Mouse (Mus musculus) kidney, embryonic 16.5 days (tissue): ENCODE measurements at regions not wholly inside any gene's neighbourhood (a gene's known extent, or its start where the extent isn't known, plus 50 kb on each side); places are given as distances from the start of the nearest gene placed in this dataset.

ENCODE experiments used
- ATAC-seq: fragments of 200-750 bp; cut with Nextera tagmentation; 2 replicates; pipeline ENCODE4 v1.8.0; 2017; ENCODE audit warnings: moderate TSS enrichment; ENCODE audit not compliant: low FRiP score, low TSS enrichment
- H3K27ac ChIP-seq: fragments of 300-500 bp; sonication (generic); 2 replicates; pipeline ENCODE4 v1.5.1; 2014; ENCODE audit warnings: low read length
- H3K27me3 ChIP-seq: fragments of 300-500 bp; sonication (generic); 2 replicates; pipeline ENCODE4 v1.6.1; 2014; ENCODE audit warnings: low read length, control low read depth, mixed read lengths; ENCODE audit not compliant: insufficient read depth
- H3K36me3 ChIP-seq: fragments of 300-500 bp; sonication (generic); 2 replicates; pipeline ENCODE4 v1.6.1; 2014; ENCODE audit warnings: low read length, control low read depth, mixed read lengths; ENCODE audit not compliant: insufficient read depth
- H3K4me1 ChIP-seq: fragments of 300-500 bp; sonication (generic); 2 replicates; pipeline ENCODE4 v1.6.1; 2014; ENCODE audit warnings: low read length, control low read depth, mixed read lengths; ENCODE audit not compliant: insufficient read depth
- H3K4me2 ChIP-seq: fragments of 300-500 bp; sonication (generic); replicated peaks from 2 replicates; pipeline ENCODE4 v1.6.1; 2014; ENCODE audit warnings: low read depth, low read length
- H3K4me3 ChIP-seq: fragments of 300-500 bp; sonication (generic); 2 replicates; pipeline ENCODE4 v1.5.1; 2014; ENCODE audit warnings: mild to moderate bottlenecking, low read length
- H3K9ac ChIP-seq: fragments of 300-500 bp; sonication (generic); replicated peaks from 2 replicates; pipeline ENCODE4 v1.6.1; 2014; ENCODE audit warnings: low read length
- H3K9me3 ChIP-seq: fragments of 300-500 bp; sonication (generic); 2 replicates; pipeline ENCODE4 v1.6.1; 2016; ENCODE audit warnings: low read length, control low read depth
- WGBS: fragments of 180-500 bp; shearing (Covaris S2); extraction: QIAGEN DNeasy Blood & Tissue Kit; methylation state at CpG from one replicate; pipeline ENCODE4 v1.1.7; 2014; 5-methylcytosine and 5-hydroxymethylcytosine counted together

DNA sequence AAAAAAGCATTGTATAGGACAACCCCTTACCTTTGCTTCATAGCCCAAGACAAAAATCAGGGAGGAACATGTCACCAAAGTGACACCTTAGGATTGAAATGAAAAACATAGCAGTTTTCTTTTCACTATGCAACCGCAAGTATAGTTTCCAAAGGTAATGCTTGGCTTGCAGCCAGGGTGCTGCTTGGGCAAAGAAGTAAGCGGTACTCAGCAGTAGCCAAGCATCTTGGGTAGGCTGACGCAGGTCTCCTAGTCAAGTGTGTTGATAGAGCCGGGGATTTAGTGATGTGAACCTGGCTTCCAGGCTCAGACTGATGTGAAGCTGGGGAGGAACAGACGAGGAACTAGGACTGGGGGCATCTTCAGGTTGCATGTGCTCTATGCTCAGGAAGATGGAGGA, 138.3 kb upstream of the Cadm1 start:
- WGBS, result 82% methylated on average over 5 of the region's 5 CpGs
- no peak overlapping the region for H3K4me2 ChIP-seq
- peaks cover 13% of the 10 kb centered on the region; the same call in 1 of the 2 replicates for H3K4me1 ChIP-seq
- no peak overlapping the region for H3K27ac ChIP-seq
- H3K36me3 ChIP-seq, result no peaks in the 10 kb centered on the region
- no peaks in the 10 kb centered on the region for H3K9me3 ChIP-seq
- H3K4me3 ChIP-seq, result no peak overlapping the region
- ATAC-seq, result no peak
- no peaks in the 10 kb centered on the region for H3K27me3 ChIP-seq
- H3K9ac ChIP-seq, result no peak overlapping the region

DNA sequence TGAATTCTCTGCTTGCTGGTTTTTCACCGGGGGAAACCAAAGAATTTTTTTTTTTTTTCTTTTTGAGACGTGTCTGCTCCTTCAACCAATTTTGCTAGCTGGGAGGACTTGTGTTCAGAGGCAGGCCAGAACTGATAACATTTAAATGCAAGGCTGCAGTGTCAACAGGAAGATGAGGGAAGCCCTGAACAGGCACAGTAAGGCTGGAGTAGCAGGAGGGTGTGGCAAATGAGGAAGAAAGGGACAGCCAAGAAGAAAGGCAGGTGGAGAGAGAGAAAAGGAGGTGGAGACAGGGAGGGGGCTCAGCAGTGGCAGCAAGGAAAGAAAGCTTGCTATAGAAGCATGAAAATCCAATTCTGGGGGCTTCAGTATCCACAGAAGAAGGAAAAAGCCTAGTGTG, 130.4 kb upstream of the Cadm1 start:
- no peak for ATAC-seq
- H3K4me2 ChIP-seq, result no peak overlapping the region

DNA sequence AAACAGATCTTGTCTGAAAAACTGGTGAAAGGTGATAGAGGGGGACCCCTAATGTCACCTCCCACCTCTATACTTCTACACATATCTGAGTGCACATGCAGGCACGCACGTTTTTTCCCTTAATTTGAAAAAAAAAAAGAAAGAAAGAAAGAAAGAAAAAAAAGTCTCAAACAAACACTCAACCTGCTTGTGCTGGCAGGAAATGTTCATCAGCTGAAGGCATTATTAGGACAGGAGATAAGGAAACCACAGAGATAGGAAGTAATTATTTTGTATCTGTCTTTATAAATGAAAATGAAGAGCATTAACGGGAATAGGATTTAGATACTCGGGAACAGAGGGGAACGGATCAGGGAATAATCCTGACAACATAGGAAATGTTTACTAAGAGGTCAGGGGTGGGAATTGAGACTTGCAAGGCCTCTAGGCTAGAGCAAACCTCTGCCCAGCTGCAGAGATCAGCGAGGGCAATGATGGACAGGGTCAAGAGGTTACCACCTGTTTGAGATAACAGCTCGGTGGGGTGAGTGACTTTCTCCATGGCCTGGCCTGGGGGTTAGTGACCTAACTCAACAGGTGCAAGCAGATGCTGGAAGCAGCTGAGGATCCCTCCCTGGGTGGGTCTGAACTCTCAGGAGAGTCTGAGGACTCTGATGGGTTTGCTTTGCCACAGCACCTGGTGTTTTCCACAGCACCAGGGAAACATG, 129.7 kb upstream of the Cadm1 start:
- Histone ChIP-seq H3K9me3 (no peaks in the 10 kb centered on the region), H3K4me3 (no peak overlapping the region), H3K4me2 (no peak overlapping the region), H3K27me3 (peaks cover 19% of the 10 kb centered on the region), H3K27ac (no peak overlapping the region), H3K36me3 (no peaks in the 10 kb centered on the region), H3K9ac (no peak overlapping the region), H3K4me1 (peaks cover 10% of the 10 kb centered on the region)
- no peak for ATAC-seq
- WGBS, result 26% methylated on average over 7 of the region's 7 CpGs

More for the DNA sequence above, 130.4 kb upstream of the Cadm1 start:
- Histone ChIP-seq H3K27ac (no peak overlapping the region), H3K4me3 (no peak overlapping the region), H3K36me3 (no peaks in the 10 kb centered on the region), H3K9me3 (no peaks in the 10 kb centered on the region), H3K4me1 (peaks cover 7% of the 10 kb centered on the region; the same call in 1 of the 2 replicates), H3K27me3 (peaks cover 19% of the 10 kb centered on the region), H3K9ac (no peak overlapping the region)
- WGBS, result 8% methylated on average over 2 of the region's 2 CpGs

DNA sequence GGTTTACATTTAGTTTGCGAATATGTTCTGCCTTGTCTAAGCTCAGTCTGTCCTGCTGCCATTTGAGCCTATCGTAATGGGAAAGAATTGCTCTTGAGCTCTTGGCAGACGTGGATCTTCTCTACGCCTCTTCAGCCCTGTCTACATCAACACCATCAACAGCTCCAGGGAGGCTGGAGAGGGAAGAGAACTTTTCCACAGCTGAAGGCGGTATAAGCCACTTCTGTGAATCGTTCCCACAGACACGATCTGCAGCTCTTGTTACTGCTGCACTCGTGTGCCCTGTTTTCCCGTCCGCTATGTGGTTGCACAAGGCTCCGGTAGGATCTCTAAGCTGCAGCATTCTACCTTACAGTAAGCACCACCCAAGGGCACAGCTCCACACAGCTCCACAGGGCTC, 128.5 kb upstream of the Cadm1 start:
- no peak for ATAC-seq
- Histone ChIP-seq H3K27ac (no peak overlapping the region), H3K4me2 (no peak overlapping the region), H3K9ac (no peak overlapping the region), H3K4me3 (no peak overlapping the region), H3K27me3 (peaks cover 19% of the 10 kb centered on the region), H3K9me3 (no peaks in the 10 kb centered on the region), H3K36me3 (no peaks in the 10 kb centered on the region), H3K4me1 (peaks cover 22% of the 10 kb centered on the region)
- 91% methylated on average over 11 of the region's 11 CpGs for WGBS

DNA sequence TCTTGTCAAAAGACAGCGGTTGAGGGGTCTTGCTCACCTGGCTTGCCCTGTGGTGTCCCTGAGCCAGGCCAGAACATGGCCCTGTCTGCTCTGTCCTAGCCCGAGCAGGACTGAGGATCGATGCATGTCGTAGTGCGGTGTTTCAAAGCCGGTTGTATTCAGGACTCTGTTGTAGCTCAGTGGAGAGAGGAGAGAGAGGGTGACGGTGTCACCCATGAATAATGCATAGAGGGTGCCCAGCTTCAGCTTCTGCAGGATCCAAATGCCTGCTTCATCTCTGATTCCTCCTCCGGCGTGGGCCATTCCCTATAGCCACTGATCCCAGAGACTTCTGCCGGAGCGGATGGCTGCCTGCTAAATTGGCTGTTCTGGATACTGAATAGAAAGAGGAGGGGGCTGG, 126.7 kb upstream of the Cadm1 start:
- H3K9me3 ChIP-seq, result no peaks in the 10 kb centered on the region
- ATAC-seq, result no peak
- H3K4me3 ChIP-seq, result no peak overlapping the region
- H3K27me3 ChIP-seq, result peaks cover 21% of the 10 kb centered on the region
- H3K9ac ChIP-seq, result no peak overlapping the region
- H3K27ac ChIP-seq, result no peak overlapping the region
- H3K4me1 ChIP-seq, result peaks cover 31% of the 10 kb centered on the region
- WGBS, result 44% methylated on average over 11 of the region's 11 CpGs
- no peaks in the 10 kb centered on the region for H3K36me3 ChIP-seq
- H3K4me2 ChIP-seq, result no peak overlapping the region

DNA sequence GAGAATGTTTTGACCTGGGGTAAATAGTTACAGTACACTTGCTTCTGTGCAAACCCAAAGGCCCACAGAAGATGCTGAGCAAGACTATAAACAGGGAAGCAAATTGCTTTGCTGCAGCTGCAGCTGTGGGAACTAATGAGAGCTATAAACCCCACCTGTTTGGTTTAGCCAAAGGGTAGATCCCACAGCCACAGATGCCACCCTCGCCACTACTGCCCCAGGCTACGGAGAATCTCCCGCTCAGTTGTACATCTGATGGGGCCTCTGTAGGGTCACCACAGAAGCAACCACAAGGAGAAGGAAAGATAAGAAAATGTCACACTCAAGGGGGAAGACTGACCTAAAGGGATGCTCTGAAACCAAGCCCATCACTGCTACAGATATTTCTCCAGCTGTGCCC, 125.2 kb upstream of the Cadm1 start:
- WGBS, result 18% methylated on average over 3 of the region's 3 CpGs
- Histone ChIP-seq H3K4me1 (peaks cover 31% of the 10 kb centered on the region), H3K27ac (no peak overlapping the region)

DNA sequence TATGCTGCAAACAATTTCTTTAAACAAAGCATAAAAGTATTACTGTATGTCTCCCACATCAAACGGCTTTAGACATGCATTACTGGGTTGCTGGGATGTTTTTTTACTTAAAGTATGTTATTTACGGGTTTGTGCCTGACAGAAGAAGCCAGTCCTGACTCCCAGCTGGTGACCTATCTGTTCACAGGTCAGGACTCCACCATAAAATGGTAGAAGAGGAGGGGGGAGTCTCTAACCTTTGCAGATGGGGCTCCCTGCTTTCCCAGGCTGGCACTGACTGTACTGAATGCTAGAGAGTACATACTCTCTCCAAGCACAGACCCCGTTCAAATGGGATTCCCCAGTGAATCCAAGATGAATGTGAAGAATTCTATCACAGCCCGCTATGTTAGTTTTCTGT, 124.4 kb upstream of the Cadm1 start:
- Histone ChIP-seq H3K36me3 (no peaks in the 10 kb centered on the region), H3K4me3 (no peak overlapping the region), H3K4me2 (no peak overlapping the region), H3K9ac (no peak overlapping the region), H3K27me3 (peaks cover 28% of the 10 kb centered on the region), H3K27ac (no peak overlapping the region), H3K4me1 (peaks cover 31% of the 10 kb centered on the region), H3K9me3 (no peaks in the 10 kb centered on the region)
- WGBS, result 31% methylated on average over 4 of the region's 4 CpGs
- no peak for ATAC-seq

More for the DNA sequence above, 125.2 kb upstream of the Cadm1 start:
- no peak overlapping the region for H3K4me2 ChIP-seq
- H3K36me3 ChIP-seq, result no peaks in the 10 kb centered on the region
- H3K27me3 ChIP-seq, result peaks cover 22% of the 10 kb centered on the region
- no peak for ATAC-seq
- no peak overlapping the region for H3K9ac ChIP-seq
- H3K4me3 ChIP-seq, result no peak overlapping the region
- H3K9me3 ChIP-seq, result no peaks in the 10 kb centered on the region

DNA sequence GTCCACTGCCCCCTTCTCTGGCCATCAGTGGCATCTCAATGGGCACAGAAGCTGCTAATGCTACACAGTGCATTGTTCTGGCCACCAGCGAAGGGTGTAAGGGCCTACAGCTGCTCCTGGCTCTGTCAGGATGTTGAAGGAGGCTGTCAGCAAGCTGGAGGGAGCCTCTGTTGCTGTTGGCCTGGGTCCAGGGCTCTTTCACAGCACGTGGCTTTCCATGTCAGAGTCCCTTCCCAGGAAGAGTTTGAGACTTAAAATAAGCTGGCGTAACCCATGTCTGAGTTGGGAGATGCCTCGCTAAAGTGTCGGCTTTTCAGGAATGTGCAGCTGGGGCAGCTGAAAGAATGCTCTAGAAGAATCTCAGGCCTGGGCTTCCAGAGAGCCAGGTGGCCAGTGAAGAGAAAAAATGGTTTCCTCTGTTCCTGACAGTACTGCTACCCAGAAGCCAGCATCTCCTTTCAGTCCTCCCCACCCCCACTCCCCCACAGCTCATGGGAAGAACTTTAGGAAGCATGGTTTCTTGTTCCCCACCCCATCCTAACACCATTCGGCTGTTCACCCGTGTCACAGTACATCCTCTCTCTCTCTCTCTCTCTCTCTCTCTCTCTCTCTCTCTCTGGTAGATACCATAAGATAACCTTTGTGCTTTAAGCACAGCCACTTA, 122.8 kb upstream of the Cadm1 start:
- WGBS, result 11% methylated on average over 7 of the region's 7 CpGs
- H3K27me3 ChIP-seq, result peaks cover 22% of the 10 kb centered on the region
- H3K27ac ChIP-seq, result no peak overlapping the region
- no peaks in the 10 kb centered on the region for H3K36me3 ChIP-seq
- no peak overlapping the region for H3K4me2 ChIP-seq
- H3K4me3 ChIP-seq, result no peak overlapping the region
- no peak overlapping the region for H3K9ac ChIP-seq
- peaks cover 31% of the 10 kb centered on the region for H3K4me1 ChIP-seq
- ATAC-seq, result peak; percentile 88
- H3K9me3 ChIP-seq, result no peaks in the 10 kb centered on the region

DNA sequence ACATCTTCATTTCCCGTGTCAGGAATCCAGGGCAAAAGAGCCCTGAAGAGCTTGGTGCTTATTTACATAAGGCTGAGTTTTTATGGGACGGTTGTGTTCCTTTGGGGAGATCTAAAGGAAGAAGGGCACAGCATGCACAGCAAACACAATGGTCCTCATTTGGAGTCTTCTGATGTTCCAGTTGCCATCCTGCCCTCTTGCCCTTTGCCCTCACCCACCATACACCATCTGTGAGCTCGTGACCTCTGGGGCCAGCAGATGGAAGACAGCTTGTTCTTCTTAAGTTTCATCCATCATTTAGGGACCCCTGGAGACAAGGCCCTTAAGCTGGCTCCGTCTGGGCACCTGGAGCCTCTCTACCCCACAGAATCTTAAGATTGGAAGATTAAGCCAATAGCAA, 121.9 kb upstream of the Cadm1 start:
- ATAC-seq, result no peak
- Histone ChIP-seq H3K9ac (no peak overlapping the region), H3K36me3 (no peaks in the 10 kb centered on the region), H3K4me2 (no peak overlapping the region), H3K4me1 (peaks cover 30% of the 10 kb centered on the region), H3K27ac (no peak overlapping the region), H3K4me3 (no peak overlapping the region), H3K27me3 (peaks cover 14% of the 10 kb centered on the region), H3K9me3 (no peaks in the 10 kb centered on the region)
- WGBS, result 37% methylated on average over 4 of the region's 4 CpGs

DNA sequence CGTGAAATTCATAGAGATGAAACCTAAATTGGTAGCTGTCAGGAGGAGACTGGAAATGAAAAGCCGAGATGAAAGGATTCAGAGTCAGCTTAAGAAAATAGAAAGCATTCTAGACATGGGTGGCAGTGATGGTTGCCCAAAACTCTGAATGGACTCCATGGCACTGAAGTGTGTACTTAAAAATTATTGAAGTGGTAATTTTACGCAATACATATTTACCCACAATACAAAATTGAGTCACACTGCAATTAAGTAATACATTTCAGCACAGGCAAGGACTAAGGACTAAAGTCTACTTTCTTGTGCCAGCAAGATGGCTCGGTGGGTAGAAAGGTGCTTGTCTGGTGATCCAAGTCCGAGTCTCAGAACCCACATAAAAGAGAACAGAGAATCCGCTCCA, 120.4 kb upstream of the Cadm1 start:
- H3K9me3 ChIP-seq, result no peaks in the 10 kb centered on the region
- H3K4me1 ChIP-seq, result peaks cover 24% of the 10 kb centered on the region
- H3K4me3 ChIP-seq, result no peak overlapping the region
- WGBS, result 87% methylated on average over 6 of the region's 6 CpGs
- no peaks in the 10 kb centered on the region for H3K36me3 ChIP-seq
- H3K27ac ChIP-seq, result no peak overlapping the region
- no peak for ATAC-seq
- peaks cover 9% of the 10 kb centered on the region for H3K27me3 ChIP-seq
- no peak overlapping the region for H3K9ac ChIP-seq
- H3K4me2 ChIP-seq, result no peak overlapping the region
